Mouse (Mus musculus) activated CD4-positive, CD25-positive, alpha-beta regulatory T cell (primary cell): Measurements from ENCODE around the gene Cdkn1a. TPM values are rescaled to one million over a fixed set of nuclear protein-coding genes. Genes with fewer than 3 reads are reported as not detected.

Source experiments
- polyA plus RNA-seq, 2 experiments: library from polyadenylated mRNA; unstranded; fragments of 100-300 nt; shearing (Covaris generic); gene quantifications; one replicate each; pipeline ENCODE4 v1.2.1; 2017

Gene Cdkn1a
- 10 to 100 TPM in 1 of 2 experiments, 1 to 10 TPM in 1; 7.9 to 10.7 TPM for polyA plus RNA-seq

GRCm38 (mm10) chr17:29090776-29091175 lies at the start of gene Cdkn1a:
Gene Cdkn1a, plus strand, starts transcription at chr17:29090976.

DNA sequence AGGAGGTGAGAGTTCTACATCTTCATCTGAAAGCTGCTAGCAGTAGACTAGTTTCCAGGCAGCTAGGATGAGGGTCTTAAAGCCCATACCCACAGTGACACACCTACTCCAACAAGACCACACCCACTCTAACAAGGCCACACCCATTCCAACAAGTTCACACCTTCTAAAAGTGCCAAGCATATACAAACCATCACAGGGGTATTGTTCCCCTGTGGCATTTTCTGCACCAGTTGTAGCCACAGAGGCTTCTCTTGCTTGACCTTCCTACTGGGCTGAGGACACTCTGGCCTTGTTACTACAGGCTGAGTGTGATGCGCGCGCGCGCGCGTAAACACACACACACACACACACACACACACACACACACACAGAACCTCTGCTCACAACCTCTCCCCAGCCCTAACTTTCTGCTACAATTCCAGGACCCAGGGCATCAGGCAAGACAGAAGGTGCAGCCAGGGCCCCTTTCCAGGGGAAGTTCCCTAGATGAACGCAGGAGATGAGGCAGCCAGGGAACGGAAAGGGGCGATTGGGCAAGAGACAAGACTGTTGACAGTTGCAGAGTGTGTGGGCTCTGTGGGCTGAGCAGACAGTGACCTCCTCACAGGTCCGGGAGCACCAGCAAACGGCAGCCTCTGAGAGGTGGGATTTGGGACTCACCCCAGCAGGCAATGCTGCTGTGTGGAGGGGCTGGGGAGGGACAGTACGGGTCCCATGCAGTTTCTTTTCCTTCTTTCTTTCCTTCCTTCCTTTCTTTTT lies 23.0 kb downstream of the Cdkn1a start, which contains the start of gene Rab44:
Gene Rab44 (plus strand): TSS at position 555 of the 762 bp plus-strand sequence.

Other genes with a start within 250 kb of the Cdkn1a start
- under 1 TPM in 1 of 2 experiments, not detected in 1; 0.05 TPM for gene Pnpla1, start 232.6 kb upstream of the Cdkn1a start, polyA plus RNA-seq
- gene 4930539E08Rik, start 175.7 kb upstream of the Cdkn1a start, polyA plus RNA-seq: 1 to 10 TPM in 1 of 2 experiments, under 1 TPM in 1; 0.80 to 1.8 TPM
- gene Pxt1, start 147.1 kb upstream of the Cdkn1a start, polyA plus RNA-seq: not detected
- gene Kctd20, start 139.0 kb upstream of the Cdkn1a start, polyA plus RNA-seq: 10 to 100 TPM; 59.6 to 83.2 TPM
- gene Stk38, start 83.0 kb upstream of the Cdkn1a start, polyA plus RNA-seq: 100 to 1,000 TPM; 253 to 316 TPM
- 100 to 1,000 TPM; 435 to 483 TPM for gene Srsf3, start 58.3 kb upstream of the Cdkn1a start, polyA plus RNA-seq
- under 1 TPM; 0.18 to 0.69 TPM for gene Rab44, start 23.2 kb downstream of the Cdkn1a start, polyA plus RNA-seq
- under 1 TPM; 0.59 to 0.91 TPM for gene Cpne5, start 147.2 kb downstream of the Cdkn1a start, polyA plus RNA-seq
- 100 to 1,000 TPM in 1 of 2 experiments, 10 to 100 TPM in 1; 88.1 to 114 TPM for gene Ppil1, start 173.2 kb downstream of the Cdkn1a start, polyA plus RNA-seq
- gene BC004004, start 177.8 kb downstream of the Cdkn1a start, polyA plus RNA-seq: 100 to 1,000 TPM; 118 to 172 TPM
- under 1 TPM in 1 of 2 experiments, not detected in 1; 0.10 TPM for gene Pi16, start 226.7 kb downstream of the Cdkn1a start, polyA plus RNA-seq